Mouse (Mus musculus): Measurements from ENCODE around the gene Cd248. TPM values are rescaled to one million over a fixed set of nuclear protein-coding genes. Genes with fewer than 3 reads are reported as not detected.

Gene Cd248
- polyA plus RNA-seq, 1 experiment from 2014 or later, result 23.0 TPM

- ATAC-seq, result no peak; the same call in 1 of the 2 replicates
- no peak overlapping the region for H3K9ac ChIP-seq (ENCODE audit: low read depth, low read length)
- H3K4me2 ChIP-seq (replicated peaks; ENCODE audit: low read depth), result peak overlapping the region; percentile 17; the same call in 1 of the 2 replicates
- H3K9me3 ChIP-seq (ENCODE audit: control insufficient read depth), result no peaks in the 10 kb centered on the region
- peak overlapping the region; percentile 28; the same call in 1 of the 2 replicates for H3K27ac ChIP-seq (ENCODE audit: low read depth, low read length)
- H3K27me3 ChIP-seq (replicated peaks; ENCODE audit: control insufficient read depth, insufficient read depth, low read length), result no peaks in the 10 kb centered on the region; the same call in 1 of the 2 replicates
- no peaks in the 10 kb centered on the region for H3K36me3 ChIP-seq (ENCODE audit: control insufficient read depth, insufficient read depth)
- 26% methylated on average over 10 of the region's 10 CpGs for WGBS
- no peak overlapping the region for H3K4me3 ChIP-seq (ENCODE audit: low read depth, low read length)
- no peaks in the 10 kb centered on the region for H3K4me1 ChIP-seq (replicated peaks; ENCODE audit: control insufficient read depth, insufficient read depth, low read length)
- TF ChIP-seq CTCF (IDR thresholded peaks at IDR 0.05; ENCODE audit: low read depth), result no peak
Measured at GRCm38 (mm10) chr19:5058801-5059771, 8.8 kb upstream of the Cd248 start.

DNA sequence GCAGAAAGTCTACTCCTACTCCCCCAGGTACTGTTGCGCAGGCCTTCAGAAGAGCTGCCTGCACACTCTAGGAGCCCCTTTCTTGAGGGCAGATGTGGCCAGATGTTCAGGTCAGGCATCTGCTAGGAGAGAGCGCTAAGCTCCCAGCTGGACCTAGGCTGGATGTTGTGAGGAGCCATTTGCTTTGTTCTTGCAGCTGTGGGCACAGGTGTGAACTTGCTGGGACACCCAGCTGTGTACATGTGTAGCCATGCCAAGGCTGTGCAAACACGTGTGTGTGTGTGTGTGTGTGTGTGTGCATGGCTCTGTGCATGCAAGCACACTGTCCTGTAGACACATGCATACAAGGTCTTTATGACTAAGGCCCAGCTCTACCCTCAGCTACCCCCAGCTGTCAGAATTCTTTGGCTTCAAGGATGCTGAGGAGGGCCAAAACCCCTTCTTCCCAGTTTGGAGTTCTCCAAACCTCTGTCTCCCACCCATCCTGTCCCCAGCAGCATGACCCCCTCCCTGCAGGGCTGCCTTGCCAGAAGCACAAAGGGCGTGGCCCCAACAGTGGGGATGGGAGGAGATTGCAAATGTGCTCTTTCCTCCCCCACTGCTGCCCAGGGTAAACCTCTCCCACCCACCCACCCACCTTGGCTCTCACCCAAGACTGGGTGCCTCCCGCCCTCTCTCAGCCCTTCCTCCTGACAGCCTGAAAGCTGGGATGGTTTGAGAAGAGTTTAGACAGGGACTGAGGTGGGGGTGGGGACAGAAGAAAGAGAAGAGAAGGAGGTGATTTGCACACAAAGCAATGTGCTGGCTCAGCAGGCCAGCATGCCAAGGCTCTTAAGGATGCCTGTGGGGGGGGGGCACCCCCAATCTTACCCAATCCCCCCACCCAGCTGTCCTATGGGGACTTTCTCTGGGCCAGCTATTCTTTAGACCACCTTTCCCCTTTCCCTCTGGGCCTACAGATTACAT lies 7.2 kb upstream of the Cd248 start:
- Histone ChIP-seq H3K27ac (ENCODE audit: low read depth, low read length) (no peak overlapping the region), H3K4me2 (replicated peaks; ENCODE audit: low read depth) (no peak overlapping the region), H3K9me3 (ENCODE audit: control insufficient read depth) (no peaks in the 10 kb centered on the region), H3K36me3 (ENCODE audit: control insufficient read depth, insufficient read depth) (no peaks in the 10 kb centered on the region), H3K4me3 (ENCODE audit: low read depth, low read length) (no peak overlapping the region), H3K27me3 (replicated peaks; ENCODE audit: control insufficient read depth, insufficient read depth, low read length) (no peaks in the 10 kb centered on the region; the same call in 1 of the 2 replicates), H3K4me1 (replicated peaks; ENCODE audit: control insufficient read depth, insufficient read depth, low read length) (no peaks in the 10 kb centered on the region), H3K9ac (ENCODE audit: low read depth, low read length) (no peak overlapping the region)
- WGBS, result 37% methylated on average over 5 of the region's 5 CpGs
- TF ChIP-seq CTCF (IDR thresholded peaks at IDR 0.05; ENCODE audit: low read depth), result no peak
- ATAC-seq, result no peak

- ATAC-seq, result no peak
- no peaks in the 10 kb centered on the region for H3K36me3 ChIP-seq (ENCODE audit: control insufficient read depth, insufficient read depth)
- no peaks in the 10 kb centered on the region for H3K4me1 ChIP-seq (replicated peaks; ENCODE audit: control insufficient read depth, insufficient read depth, low read length)
- no peak overlapping the region for H3K4me3 ChIP-seq (ENCODE audit: low read depth, low read length)
- no peak overlapping the region for H3K27ac ChIP-seq (ENCODE audit: low read depth, low read length)
- peaks cover 3% of the 10 kb centered on the region for H3K27me3 ChIP-seq (replicated peaks; ENCODE audit: control insufficient read depth, insufficient read depth, low read length)
- no peak overlapping the region for H3K9ac ChIP-seq (ENCODE audit: low read depth, low read length)
- H3K4me2 ChIP-seq (replicated peaks; ENCODE audit: low read depth), result no peak overlapping the region
- H3K9me3 ChIP-seq (ENCODE audit: control insufficient read depth), result no peaks in the 10 kb centered on the region
- no peak for TF ChIP-seq CTCF (IDR thresholded peaks at IDR 0.05; ENCODE audit: low read depth)
- 83% methylated on average over 5 of the region's 5 CpGs for WGBS
Measured at GRCm38 (mm10) chr19:5062041-5062440, 5.8 kb upstream of the Cd248 start.

- Histone ChIP-seq H3K4me2 (replicated peaks; ENCODE audit: low read depth) (no peak overlapping the region), H3K4me3 (ENCODE audit: low read depth, low read length) (no peak overlapping the region), H3K4me1 (replicated peaks; ENCODE audit: control insufficient read depth, insufficient read depth, low read length) (no peaks in the 10 kb centered on the region), H3K27me3 (replicated peaks; ENCODE audit: control insufficient read depth, insufficient read depth, low read length) (peaks cover 8% of the 10 kb centered on the region), H3K27ac (ENCODE audit: low read depth, low read length) (no peak overlapping the region), H3K36me3 (ENCODE audit: control insufficient read depth, insufficient read depth) (no peaks in the 10 kb centered on the region), H3K9ac (ENCODE audit: low read depth, low read length) (no peak overlapping the region), H3K9me3 (ENCODE audit: control insufficient read depth) (no peaks in the 10 kb centered on the region)
- no peak for TF ChIP-seq CTCF (IDR thresholded peaks at IDR 0.05; ENCODE audit: low read depth)
- WGBS, result 68% methylated on average over 6 of the region's 6 CpGs
- ATAC-seq, result no peak
Measured at GRCm38 (mm10) chr19:5062446-5062845, 5.4 kb upstream of the Cd248 start.

DNA sequence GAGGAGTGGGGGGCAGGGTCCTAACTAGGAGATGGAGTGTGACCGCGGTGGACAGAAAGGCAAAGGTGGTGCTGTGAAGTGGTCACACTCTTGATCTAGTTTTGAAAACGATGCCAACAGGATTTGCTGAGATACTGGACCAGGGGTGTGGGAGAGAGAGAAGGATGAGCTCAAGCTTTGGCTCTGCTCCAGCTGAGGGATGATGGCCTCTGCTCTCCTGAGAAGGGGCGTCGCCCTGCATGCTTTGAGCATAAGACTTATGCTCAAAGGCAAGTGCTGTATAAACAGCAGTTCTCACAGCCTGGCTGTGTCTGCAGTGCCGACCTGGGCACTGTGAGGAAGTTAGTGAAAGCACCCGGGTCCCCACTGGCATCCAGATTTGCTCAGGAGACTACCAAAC lies 2.8 kb upstream of the Cd248 start:
- 38% methylated on average over 7 of the region's 7 CpGs for WGBS
- ATAC-seq, result no peak
- Histone ChIP-seq H3K9me3 (ENCODE audit: control insufficient read depth) (no peaks in the 10 kb centered on the region), H3K4me2 (replicated peaks; ENCODE audit: low read depth) (no peak overlapping the region), H3K27me3 (replicated peaks; ENCODE audit: control insufficient read depth, insufficient read depth, low read length) (peaks cover 29% of the 10 kb centered on the region), H3K36me3 (ENCODE audit: control insufficient read depth, insufficient read depth) (no peaks in the 10 kb centered on the region), H3K4me1 (replicated peaks; ENCODE audit: control insufficient read depth, insufficient read depth, low read length) (no peaks in the 10 kb centered on the region), H3K4me3 (ENCODE audit: low read depth, low read length) (no peak overlapping the region), H3K9ac (ENCODE audit: low read depth, low read length) (no peak overlapping the region), H3K27ac (ENCODE audit: low read depth, low read length) (no peak overlapping the region)
- TF ChIP-seq CTCF (IDR thresholded peaks at IDR 0.05; ENCODE audit: low read depth), result no peak

Data from intestine, postnatal 0 days (tissue).